Mouse (Mus musculus) myocyte (in vitro differentiated cells): ENCODE results near the gene Usp15.

Experiments
- POLR2A ChIP-seq: IDR thresholded peaks from one replicate; pipeline ENCODE4 v1.6.1; 2011; ENCODE audit warnings: low read depth, mild to moderate bottlenecking, control low read depth, moderate library complexity; ENCODE audit not compliant: insufficient read length
- REST ChIP-seq: IDR thresholded peaks from one replicate; pipeline ENCODE4 v1.6.1; 2011; ENCODE audit warnings: mild to moderate bottlenecking, control low read depth, moderate library complexity; ENCODE audit not compliant: insufficient read depth, insufficient read length

DNA sequence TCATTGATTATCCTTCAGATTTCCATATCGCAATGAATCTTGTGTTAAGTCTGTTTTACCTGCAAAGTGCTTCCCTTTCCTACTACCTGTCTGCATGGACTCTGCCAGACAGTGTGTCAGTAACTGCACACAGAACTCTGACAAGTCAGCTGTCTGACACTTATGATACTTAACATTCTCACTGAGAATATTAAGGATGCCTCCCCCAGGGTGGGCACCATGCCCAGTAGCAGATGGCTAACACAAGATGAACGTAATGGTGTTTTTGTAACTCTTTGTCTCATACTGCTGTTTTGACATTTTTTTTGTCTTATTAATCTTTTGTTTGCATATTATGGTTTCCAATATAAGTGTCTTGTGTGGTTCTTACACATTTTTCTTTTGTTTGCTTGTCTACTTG is 40.4 kb downstream of the Usp15 start:
- TF ChIP-seq POLR2A (no peak), REST (no peak)
